Mouse (Mus musculus) splenic B cell, adult 2 months (primary cell): Measurements from ENCODE around the gene Rhbdl1.

Experiments
- DNase-seq: peaks from one replicate; pipeline ENCODE4 v3.0.0-alpha.2; 2011; ENCODE audit warnings: low read depth, low spot score
- H3K27me3 ChIP-seq: 2 replicates; pipeline ENCODE4 v1.6.1; 2012; ENCODE audit warnings: mild to moderate bottlenecking, low read length, moderate library complexity, mixed read lengths; ENCODE audit not compliant: control insufficient read depth, poor library complexity, insufficient read depth, severe bottlenecking
- H3K36me3 ChIP-seq: 2 replicates; pipeline ENCODE4 v1.6.1; 2012; ENCODE audit warnings: mild to moderate bottlenecking, low read length, moderate library complexity, mixed read lengths; ENCODE audit not compliant: control insufficient read depth, poor library complexity, insufficient read depth, severe bottlenecking

Gene Rhbdl1

DNA sequence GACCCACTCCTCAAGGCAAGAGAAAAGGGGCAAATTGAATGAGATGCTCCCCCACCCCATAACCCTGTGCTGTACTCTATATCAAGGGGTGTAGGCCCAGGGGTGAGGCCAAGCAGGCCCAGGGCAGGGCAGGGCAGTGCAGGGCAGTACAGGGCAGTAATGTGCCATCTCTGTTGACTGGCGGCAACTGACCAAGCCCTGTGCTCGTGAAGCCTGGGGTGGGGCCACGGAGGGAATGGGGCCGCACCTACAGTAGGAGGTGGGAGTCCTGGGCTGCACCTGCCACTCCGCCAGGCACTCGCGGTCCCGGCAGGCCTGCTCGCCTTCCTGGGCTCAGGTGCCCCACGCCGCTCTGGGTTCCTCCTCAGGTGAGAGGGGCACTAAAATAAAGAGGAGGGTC, 28.2 kb upstream of the Rhbdl1 start:
- H3K27me3 ChIP-seq: no peaks in the 10 kb centered on the region
- no peak for DNase-seq
- H3K36me3 ChIP-seq: no peaks in the 10 kb centered on the region; the same call in 1 of the 2 replicates

DNA sequence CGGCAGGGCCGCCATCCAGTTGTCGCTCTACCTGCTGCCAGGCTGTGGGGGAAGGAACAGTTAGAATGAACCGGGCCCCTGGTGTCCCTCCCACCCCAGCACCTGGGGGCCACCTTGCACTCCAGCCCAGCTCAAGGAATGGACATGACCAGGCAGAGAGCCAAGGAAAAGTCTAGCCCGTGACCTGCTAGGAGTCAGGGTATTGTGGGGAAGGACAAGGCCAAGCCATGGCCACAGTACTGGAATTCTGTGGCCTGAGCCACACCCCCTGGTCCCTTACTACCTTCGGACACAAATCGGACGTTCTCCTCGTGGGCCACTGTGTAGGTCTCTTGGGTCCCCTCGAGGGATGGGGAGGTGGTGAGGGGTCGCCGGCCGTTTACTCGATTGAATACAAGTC, 27.2 kb upstream of the Rhbdl1 start:
- Histone ChIP-seq H3K36me3 (no peaks in the 10 kb centered on the region; the same call in 1 of the 2 replicates), H3K27me3 (no peaks in the 10 kb centered on the region)
- DNase-seq: no peak

DNA sequence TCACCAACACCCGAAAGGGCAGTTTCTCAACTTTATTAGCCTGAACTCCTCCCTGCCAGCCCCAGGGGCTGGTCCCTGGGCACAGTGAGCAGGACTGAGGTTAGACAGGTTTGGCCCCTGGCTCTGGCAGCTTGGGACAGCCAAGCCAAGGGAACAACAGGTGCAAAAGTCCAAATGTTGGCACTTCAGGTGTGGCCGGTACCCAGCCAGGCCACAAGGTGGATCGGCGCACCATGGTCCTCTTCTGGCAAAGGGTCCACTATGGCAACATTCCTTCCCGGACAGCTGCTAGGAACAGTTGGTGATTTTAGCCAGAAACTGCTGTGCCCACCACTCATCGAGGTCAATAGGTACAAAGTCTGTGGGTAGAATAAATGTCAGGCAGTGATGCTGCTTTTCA, 26.6 kb upstream of the Rhbdl1 start:
- Histone ChIP-seq H3K27me3 (no peaks in the 10 kb centered on the region), H3K36me3 (no peaks in the 10 kb centered on the region; the same call in 1 of the 2 replicates)
- no peak for DNase-seq

DNA sequence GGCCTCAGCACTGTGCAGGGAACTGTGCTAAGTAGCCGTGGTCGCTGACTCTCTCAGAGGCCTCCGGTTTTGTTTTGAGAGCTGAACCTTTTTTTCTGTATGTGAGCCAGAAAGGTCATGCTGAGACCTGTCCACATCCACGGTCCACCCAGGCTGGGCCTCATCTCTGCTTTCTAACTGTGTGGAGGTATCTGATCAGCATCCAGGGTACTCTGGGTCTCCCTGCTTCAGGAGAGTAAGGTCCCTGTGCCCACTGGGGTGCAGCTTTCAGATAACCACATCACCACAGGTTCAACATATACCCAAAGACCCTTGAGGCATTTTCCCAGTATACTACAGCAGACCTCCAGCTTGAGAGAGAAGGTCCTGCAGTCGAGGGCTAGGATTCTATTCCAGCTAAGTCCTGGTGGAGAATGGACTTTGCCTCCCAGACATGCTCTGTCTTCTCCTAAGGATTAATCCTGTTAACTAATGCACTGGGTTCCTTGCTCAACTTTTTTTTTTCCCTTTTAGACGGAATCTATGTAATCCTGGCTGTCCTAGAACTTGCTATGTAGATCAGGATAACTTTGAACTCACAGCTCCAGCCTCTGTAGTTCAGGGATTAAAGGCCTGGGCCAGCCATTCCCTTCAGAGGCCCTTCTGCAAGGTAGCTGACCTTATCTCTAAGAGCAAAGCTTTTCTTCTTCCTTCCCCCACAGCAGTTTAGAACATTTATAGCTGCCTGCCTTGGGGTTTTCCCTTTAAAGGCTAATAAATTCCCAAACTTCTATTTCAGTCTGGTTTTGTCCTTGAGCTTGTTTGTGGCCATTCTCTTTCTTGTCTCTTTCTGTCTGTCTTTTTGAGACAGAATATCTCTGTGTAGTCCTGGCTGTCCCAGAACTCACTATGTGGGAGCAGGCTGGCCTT, 24.9 kb upstream of the Rhbdl1 start:
- H3K36me3 ChIP-seq: no peaks in the 10 kb centered on the region; the same call in 1 of the 2 replicates
- DNase-seq: no peak
- no peaks in the 10 kb centered on the region for H3K27me3 ChIP-seq

DNA sequence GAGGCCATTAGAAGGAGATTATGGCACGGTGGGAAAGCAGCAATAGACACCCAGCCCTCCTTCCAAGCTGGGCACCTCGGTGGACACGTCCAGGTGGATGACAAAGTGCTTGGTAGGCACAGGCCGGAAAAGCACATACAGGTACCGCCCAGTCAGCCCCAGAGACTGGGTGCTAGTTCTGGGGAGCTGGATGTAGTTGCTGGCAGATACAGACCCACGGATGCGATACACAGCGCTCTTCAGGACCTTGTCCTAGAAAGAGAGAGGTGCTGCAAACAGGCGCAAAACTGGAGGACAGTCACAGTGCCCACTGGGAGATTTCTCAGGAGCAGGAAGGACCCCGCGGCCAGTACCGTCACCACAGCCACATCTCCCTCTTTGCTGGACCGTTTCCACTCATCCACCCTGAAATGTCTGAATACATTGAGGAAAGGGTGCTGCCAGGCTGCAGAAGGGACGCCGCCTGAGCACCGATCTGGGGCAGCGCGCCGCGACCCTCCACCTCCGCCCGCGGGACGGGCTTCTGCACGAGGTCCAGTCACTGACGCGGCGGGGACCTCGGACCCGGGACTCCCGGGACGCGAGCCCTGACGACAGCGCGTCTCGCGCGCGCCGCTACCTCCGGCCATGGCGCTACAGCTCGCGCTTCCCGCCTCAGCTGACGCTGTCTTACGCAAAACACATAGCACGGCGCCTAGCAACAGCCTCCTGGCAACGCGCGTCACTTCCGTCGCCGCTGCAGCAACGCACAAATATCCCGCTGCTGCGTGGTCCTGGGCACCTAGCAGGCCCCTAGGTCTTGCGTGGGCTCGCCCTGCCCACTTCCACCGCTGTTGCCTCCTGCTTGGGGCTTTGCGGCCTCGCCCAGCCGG, 24.0 kb upstream of the Rhbdl1 start, which contains the start of gene Wdr90:
Gene Wdr90 (minus strand): TSS at position 670 of the 872 bp plus-strand sequence.
- no peaks in the 10 kb centered on the region; the same call in 1 of the 2 replicates for H3K36me3 ChIP-seq
- peak; percentile 95 for DNase-seq
- H3K27me3 ChIP-seq: no peaks in the 10 kb centered on the region

DNA sequence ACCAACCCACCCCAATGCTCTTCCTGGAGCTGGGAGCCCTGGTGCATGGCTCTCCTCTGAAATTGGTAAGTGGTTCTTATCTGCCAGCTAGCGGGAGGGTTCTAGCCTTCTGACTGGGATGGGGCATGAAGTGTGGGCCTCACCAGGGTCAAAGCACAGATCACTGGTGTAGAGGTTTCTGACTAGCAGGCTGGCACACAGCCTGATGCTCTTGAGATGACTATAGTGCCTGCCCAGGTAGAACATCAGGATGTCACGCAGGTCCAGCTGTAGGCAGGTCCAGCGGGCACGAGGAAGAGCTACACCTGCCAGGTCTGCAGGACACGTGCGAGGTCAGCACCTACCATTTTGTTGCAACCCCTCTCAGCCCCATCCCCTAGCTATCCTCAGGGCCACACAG, 23.1 kb upstream of the Rhbdl1 start:
- no peak for DNase-seq
- Histone ChIP-seq H3K27me3 (no peaks in the 10 kb centered on the region), H3K36me3 (no peaks in the 10 kb centered on the region; the same call in 1 of the 2 replicates)

DNA sequence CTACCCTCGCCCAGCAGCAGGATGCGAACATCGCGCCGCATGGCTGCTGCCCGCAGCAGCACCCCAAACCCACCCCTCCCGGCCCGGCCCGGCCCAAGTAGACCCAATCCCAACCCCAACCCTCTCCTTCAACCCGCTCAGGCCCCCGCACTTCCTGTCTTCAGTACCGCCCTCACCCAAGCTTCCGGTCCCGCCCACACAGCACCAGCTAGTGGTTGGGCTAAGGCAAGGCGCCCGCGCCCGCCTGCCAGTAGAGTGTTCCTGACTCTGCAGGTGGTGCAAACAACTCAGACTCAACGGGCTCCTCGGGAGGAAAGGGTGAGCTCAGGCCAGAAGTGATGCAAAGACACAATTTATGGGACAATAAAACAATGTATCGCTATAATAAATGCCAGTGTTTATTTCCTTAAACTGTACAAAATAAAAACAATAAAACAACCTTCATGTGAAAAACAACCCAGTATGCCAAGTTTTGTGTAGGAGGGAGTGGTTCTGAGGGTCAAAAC, 7.4 kb upstream of the Rhbdl1 start, which contains the start of gene Rhot2:
Gene Rhot2 (minus strand): TSS at position 456 of the 506 bp plus-strand sequence.
- peaks cover 5% of the 10 kb centered on the region for H3K36me3 ChIP-seq
- DNase-seq: peak; percentile 92
- H3K27me3 ChIP-seq: no peaks in the 10 kb centered on the region

DNA sequence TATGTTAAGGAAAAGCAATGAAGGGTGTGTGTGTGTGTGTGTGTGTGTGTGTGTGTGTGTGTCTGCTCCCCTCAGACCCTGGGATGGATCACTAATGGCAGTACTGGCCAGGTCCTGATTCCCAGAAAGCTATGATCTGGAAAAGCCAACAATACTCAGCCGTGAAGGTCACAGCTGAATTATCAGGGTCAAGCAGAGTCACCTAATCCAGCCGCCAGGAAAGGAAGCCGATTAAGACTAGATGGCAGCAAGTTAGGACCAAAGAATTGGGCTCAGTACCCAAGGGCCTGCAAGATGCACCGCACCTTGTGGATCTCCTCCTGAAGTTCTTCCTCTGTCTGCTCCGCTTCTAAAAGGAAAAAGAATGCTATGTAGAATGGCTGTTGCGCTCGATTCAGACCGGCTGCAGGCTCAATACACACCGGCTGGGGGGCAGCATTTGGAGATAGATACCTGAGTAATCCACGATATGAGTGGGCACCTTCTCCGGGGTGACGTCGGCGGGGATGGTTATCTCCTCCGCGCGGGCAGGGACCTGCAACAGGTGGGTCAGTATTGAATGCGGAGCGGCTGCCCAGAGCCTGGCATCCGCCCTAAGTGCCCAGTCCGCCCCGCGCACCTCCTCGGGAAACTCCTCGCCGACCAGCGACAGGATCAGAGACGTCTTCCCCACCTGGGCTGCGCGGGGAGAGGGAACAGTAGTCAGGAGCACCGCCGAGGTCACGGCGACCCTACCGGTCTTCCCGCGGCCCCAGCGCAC, 6.7 kb upstream of the Rhbdl1 start:
- H3K27me3 ChIP-seq: no peaks in the 10 kb centered on the region
- DNase-seq: no peak
- H3K36me3 ChIP-seq: peaks cover 5% of the 10 kb centered on the region

DNA sequence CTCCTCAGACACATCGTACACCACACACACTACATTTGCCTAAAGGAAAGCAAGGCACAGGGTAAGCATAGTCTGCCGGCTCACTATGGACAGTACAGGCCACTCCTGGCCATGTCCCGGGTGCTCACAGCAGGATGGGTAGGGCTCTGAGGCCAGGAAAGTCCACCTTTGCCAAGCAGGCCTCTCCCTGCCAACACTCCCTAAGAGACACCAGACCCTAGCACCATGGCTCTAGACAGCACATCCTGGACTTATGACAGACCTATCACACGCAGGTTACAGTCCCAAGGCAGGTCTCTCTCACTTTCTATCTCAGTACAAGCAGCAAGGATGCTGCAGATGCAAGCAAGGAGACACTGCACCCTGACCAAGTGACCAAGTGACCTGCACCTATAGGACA, 6.0 kb upstream of the Rhbdl1 start:
- no peak for DNase-seq

DNA sequence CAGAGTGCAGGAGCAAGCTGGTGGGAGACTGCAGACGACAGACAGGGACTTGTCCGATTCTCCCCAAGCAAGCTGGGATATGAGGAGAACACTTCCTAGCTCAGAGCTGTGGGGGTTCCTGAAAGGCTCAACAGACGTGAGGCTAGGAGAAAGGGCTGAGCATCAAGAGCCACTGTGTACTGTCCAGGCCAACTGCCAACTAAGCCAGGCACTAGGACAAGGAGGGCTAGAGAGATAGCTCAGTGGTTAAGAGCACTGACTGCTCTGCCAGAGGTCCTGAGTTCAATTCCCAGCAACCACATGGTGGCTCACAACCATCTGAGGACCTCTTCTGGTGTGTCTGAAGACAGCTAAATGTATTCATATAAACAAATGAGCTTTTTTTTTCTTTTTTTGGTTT, 5.4 kb upstream of the Rhbdl1 start:
- peaks cover 5% of the 10 kb centered on the region for H3K36me3 ChIP-seq
- no peaks in the 10 kb centered on the region for H3K27me3 ChIP-seq
- DNase-seq: no peak

More for the DNA sequence above, 6.0 kb upstream of the Rhbdl1 start:
- H3K36me3 ChIP-seq: peaks cover 5% of the 10 kb centered on the region
- no peaks in the 10 kb centered on the region for H3K27me3 ChIP-seq

DNA sequence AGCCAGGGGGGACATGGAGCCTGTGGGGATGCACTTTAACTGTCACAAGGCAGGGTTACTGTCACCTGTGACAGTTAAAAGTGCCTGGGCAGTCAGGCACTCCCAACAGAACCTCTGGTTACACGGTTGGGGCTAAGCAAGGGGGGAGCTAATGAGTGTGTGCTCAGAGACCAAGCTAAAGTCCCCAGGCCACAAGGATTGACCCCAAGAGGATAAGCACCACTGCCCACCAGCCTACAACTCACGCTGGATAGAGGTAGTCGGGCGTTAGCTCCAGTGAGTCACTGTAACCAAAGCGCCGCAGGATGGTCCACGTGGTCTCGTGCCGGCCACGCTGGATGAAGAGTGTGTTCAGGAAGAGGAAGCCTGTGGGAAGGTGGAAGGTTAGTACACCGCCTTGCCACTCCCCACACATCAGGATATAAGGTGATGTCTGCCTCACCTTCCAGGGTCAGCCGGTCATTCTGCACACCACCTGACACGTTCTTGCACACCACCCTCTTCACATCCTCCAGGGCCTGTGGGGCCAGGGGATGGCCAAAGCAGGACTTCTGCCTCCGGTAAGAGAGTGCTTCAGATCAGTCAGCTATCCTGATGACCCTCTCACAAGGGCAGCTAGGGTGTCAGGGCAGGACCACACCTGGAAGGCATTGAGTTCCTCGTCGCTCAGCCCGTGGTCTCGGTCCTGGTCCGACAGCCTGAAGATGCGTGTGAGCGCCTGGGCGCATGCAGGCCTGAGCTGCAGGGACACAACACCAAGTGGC, 4.2 kb upstream of the Rhbdl1 start, which contains the start of gene Gm20683:
Gene Gm20683 (minus strand): TSS at position 647 of the 764 bp plus-strand sequence.
- no peaks in the 10 kb centered on the region for H3K27me3 ChIP-seq
- peaks cover 5% of the 10 kb centered on the region; the same call in 1 of the 2 replicates for H3K36me3 ChIP-seq
- DNase-seq: no peak

DNA sequence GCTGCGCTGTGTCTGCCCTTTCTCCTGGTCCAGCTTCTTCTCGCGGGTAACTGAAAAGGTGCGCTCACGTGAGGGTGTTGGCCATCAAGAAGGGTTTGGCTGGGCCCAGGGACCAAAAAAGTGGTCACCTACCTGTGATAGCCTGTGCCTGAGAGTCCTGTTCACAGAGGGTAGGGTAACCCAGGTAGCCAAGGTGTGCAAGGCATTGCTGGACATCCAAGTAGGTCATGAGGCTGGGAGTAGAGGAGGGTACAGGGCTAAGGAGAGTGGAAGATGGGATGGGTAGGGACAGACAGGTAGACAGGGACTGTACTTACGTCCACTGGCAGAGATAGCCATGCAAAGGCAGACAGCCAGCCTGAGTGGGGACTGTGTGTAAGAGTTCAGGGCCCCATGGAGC, 3.4 kb upstream of the Rhbdl1 start:
- no peak for DNase-seq
- H3K27me3 ChIP-seq: no peaks in the 10 kb centered on the region
- peaks cover 5% of the 10 kb centered on the region; the same call in 1 of the 2 replicates for H3K36me3 ChIP-seq

DNA sequence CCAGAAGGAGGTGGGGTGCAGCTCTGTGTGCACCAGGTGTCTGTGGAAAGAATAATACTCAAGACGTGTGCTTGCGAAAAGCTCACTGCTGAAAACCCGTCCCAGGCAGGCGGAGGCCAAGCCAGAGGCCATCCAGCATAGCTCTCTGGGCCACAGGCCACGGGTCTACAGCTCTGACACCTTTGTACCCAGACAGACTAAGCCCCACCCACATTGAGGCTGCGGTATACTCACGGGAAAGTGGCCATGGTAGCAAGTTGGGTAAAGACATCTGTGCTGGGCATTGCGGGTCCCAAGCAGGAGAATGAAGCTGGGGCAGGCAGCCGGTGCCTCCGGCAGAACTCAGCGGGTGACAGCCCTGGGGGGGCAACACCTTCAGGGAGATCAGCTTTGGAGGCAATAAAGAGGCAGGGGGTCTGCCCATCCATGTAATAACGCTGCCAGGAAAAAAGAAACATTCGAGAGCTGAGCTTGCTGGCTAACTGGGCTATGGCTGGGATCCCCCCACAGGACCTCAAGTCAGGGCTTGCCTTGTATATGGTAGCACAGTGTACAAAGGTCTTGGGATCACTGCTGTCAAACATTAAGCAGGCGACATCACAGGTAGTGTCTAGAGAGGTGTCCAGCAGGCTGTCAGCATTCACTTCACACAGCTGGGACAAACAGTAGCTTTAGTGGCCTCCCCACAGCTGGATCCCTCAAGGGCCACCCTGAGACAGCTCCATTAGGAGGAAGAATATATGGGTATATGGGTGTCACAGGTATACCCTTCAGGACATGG, 2.5 kb upstream of the Rhbdl1 start:
- no peaks in the 10 kb centered on the region for H3K27me3 ChIP-seq
- no peak for DNase-seq
- peaks cover 5% of the 10 kb centered on the region; the same call in 1 of the 2 replicates for H3K36me3 ChIP-seq
